ENCODE assay signal across 16 mouse cellular contexts in the genomic region with DNA sequence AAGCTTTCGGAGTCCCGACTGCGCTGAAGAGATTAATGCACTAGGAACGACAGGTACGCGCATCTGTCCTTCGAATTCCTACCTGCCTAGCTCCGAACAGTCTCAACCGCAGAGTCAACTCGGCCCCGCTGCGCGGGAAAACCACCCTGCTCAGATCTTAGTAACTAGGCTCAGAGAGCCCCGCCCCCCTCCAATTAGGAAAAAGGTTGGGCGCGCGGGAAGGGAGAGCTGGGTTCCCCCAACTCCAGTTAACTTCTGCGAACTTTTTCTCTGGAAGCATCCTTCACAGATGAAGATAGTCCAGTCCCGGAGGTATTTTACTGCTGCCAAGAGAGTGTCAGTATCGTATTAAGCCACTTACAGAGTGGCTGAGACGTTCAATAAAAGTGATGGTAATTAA. TPM values are rescaled to one million over a fixed set of nuclear protein-coding genes. Genes with fewer than 3 reads are reported as not detected.
A peak's percentile ranks its signal among the peaks of the same experiment; 100 is the strongest.
DNase-seq lines count a peak whose midpoint lies in the region; ATAC-seq and TF ChIP-seq lines count a peak whose summit lies in the region.
"Had no signal": no experiment of that assay in that cellular context is flagged by ENCODE, and none has a peak within 500 bp of the region (broad histone marks: within the 10 kb centered on the region; RNA-seq: fewer than 3 reads in every experiment).

No protein-coding gene starts in this region.

- peaks cover 100% of the 10 kb centered on the region for H3K27me3 ChIP-seq in forebrain, embryonic 13.5 days
- peaks cover 97% of the 10 kb centered on the region for H3K27me3 ChIP-seq in forebrain, embryonic 15.5 days
- H3K27me3 ChIP-seq in embryonic facial prominence, embryonic 10.5 days (replicated peaks; ENCODE audit: low read depth, poor library complexity, severe bottlenecking): peaks cover 100% of the 10 kb centered on the region
- H3K27me3 ChIP-seq in hindbrain, postnatal 0 days (ENCODE audit: insufficient read depth, low read length): peaks cover 64% of the 10 kb centered on the region
- peaks cover 83% of the 10 kb centered on the region for H3K27me3 ChIP-seq in neural tube, embryonic 13.5 days
- H3K27me3 ChIP-seq in liver, embryonic 12.5 days (replicated peaks): peaks cover 98% of the 10 kb centered on the region

- no peak for ATAC-seq in forebrain, embryonic 13.5 days
- no peak for ATAC-seq in forebrain, embryonic 15.5 days (replicated peaks)
- ATAC-seq in hindbrain, postnatal 0 days: no peak
- ATAC-seq in neural tube, embryonic 13.5 days (ENCODE audit: low read depth): no peak
- ATAC-seq in liver, embryonic 12.5 days: no peak

- H3K4me2 ChIP-seq in forebrain, embryonic 13.5 days: peak overlapping the region; percentile 6; the same call in 1 of the 2 replicates
- no peak overlapping the region for H3K4me2 ChIP-seq in forebrain, embryonic 15.5 days (replicated peaks)
- peak overlapping the region; percentile 16; the same call in 1 of the 2 replicates for H3K4me2 ChIP-seq in hindbrain, postnatal 0 days (ENCODE audit: low read depth, low read length)
- H3K4me2 ChIP-seq in neural tube, embryonic 13.5 days: peak overlapping the region; percentile 80
- no peak overlapping the region for H3K4me2 ChIP-seq in liver, embryonic 12.5 days
- H3K4me2 ChIP-seq: lung, embryonic 14.5 days had no signal

- H3K4me1 ChIP-seq in forebrain, embryonic 13.5 days: peaks cover 66% of the 10 kb centered on the region
- peaks cover 37% of the 10 kb centered on the region for H3K4me1 ChIP-seq in forebrain, embryonic 15.5 days
- H3K4me1 ChIP-seq in embryonic facial prominence, embryonic 10.5 days: peaks cover 70% of the 10 kb centered on the region
- 0 out of 2 replicates have a peak, but pooled peaks cover 6% of the 10 kb centered on the region for H3K4me1 ChIP-seq in hindbrain, postnatal 0 days (ENCODE audit: insufficient read depth, low read length)
- peaks cover 74% of the 10 kb centered on the region for H3K4me1 ChIP-seq in neural tube, embryonic 13.5 days (replicated peaks)
- H3K4me1 ChIP-seq in liver, embryonic 12.5 days: peaks cover 19% of the 10 kb centered on the region

- no peak overlapping the region for H3K4me3 ChIP-seq in forebrain, embryonic 13.5 days
- no peak overlapping the region for H3K4me3 ChIP-seq in forebrain, embryonic 15.5 days
- H3K4me3 ChIP-seq in embryonic facial prominence, embryonic 10.5 days: no peak overlapping the region; the same call in 1 of the 2 replicates
- peak overlapping the region; percentile 2; the same call in 1 of the 2 replicates for H3K4me3 ChIP-seq in hindbrain, postnatal 0 days (ENCODE audit: low read length)
- H3K4me3 ChIP-seq in neural tube, embryonic 13.5 days: peak overlapping the region; percentile 18
- H3K4me3 ChIP-seq in liver, embryonic 12.5 days: no peak overlapping the region
- H3K4me3 ChIP-seq: erythroblast, embryonic 14.5 days; myocyte had no signal

- no peaks in the 10 kb centered on the region for H3K9me3 ChIP-seq in forebrain, embryonic 13.5 days (replicated peaks)
- H3K9me3 ChIP-seq in forebrain, embryonic 15.5 days: no peaks in the 10 kb centered on the region
- no peaks in the 10 kb centered on the region for H3K9me3 ChIP-seq in embryonic facial prominence, embryonic 10.5 days
- H3K9me3 ChIP-seq in hindbrain, postnatal 0 days (ENCODE audit: low read length): no peaks in the 10 kb centered on the region
- H3K9me3 ChIP-seq in neural tube, embryonic 13.5 days: no peaks in the 10 kb centered on the region
- no peaks in the 10 kb centered on the region for H3K9me3 ChIP-seq in liver, embryonic 12.5 days (replicated peaks)

- DNase-seq in embryonic facial prominence, embryonic 10.5 days (ENCODE audit: low spot score): peak; percentile 65
- DNase-seq in hindbrain, postnatal 0 days (ENCODE audit: low spot score): peak; percentile 37
- DNase-seq in urinary bladder, postnatal 25 days (ENCODE audit: low spot score): no peak
- DNase-seq in cerebellum, adult 9-10 months: no peak
- DNase-seq: cerebellum, adult 11 months; kidney, adult 11 months; liver; lung, embryonic 14.5 days; thymus, postnatal 36 days had no signal

- no peak overlapping the region for H3K27ac ChIP-seq in forebrain, embryonic 13.5 days
- H3K27ac ChIP-seq in forebrain, embryonic 15.5 days (replicated peaks): no peak overlapping the region
- H3K27ac ChIP-seq in embryonic facial prominence, embryonic 10.5 days (replicated peaks): no peak overlapping the region
- peak overlapping the region; percentile 45 for H3K27ac ChIP-seq in hindbrain, postnatal 0 days
- peak overlapping the region; percentile 43 for H3K27ac ChIP-seq in neural tube, embryonic 13.5 days (replicated peaks)
- H3K27ac ChIP-seq in liver, embryonic 12.5 days: no peak overlapping the region
- H3K27ac ChIP-seq: stomach, postnatal 0 days had no signal

- WGBS in forebrain, embryonic 13.5 days: 0% methylated on average over 21 of the region's 21 CpGs
- under 1% methylated on average over 21 of the region's 21 CpGs for WGBS in forebrain, embryonic 15.5 days
- WGBS in embryonic facial prominence, embryonic 10.5 days: under 1% methylated on average over 21 of the region's 21 CpGs
- WGBS in hindbrain, postnatal 0 days: 2% methylated on average over 21 of the region's 21 CpGs
- 2% methylated on average over 21 of the region's 21 CpGs for WGBS in neural tube, embryonic 13.5 days
- 21% methylated on average over 21 of the region's 21 CpGs for WGBS in liver, embryonic 12.5 days (ENCODE audit: insufficient replicate concordance)

- no peak overlapping the region for H3K9ac ChIP-seq in forebrain, embryonic 13.5 days
- H3K9ac ChIP-seq in forebrain, embryonic 15.5 days (replicated peaks): no peak overlapping the region
- no peak overlapping the region for H3K9ac ChIP-seq in hindbrain, postnatal 0 days (replicated peaks; ENCODE audit: low read length)
- peak overlapping the region; percentile 26; the same call in 1 of the 2 replicates for H3K9ac ChIP-seq in neural tube, embryonic 13.5 days
- H3K9ac ChIP-seq in liver, embryonic 12.5 days: no peak overlapping the region
- H3K9ac ChIP-seq: lung, embryonic 14.5 days had no signal

- TF ChIP-seq CTCF in hindbrain, postnatal 0 days (IDR thresholded peaks at IDR 0.05; ENCODE audit: low read depth): no peak

- no peaks in the 10 kb centered on the region for H3K36me3 ChIP-seq in forebrain, embryonic 13.5 days (ENCODE audit: poor library complexity, severe bottlenecking)
- no peaks in the 10 kb centered on the region for H3K36me3 ChIP-seq in forebrain, embryonic 15.5 days
- no peaks in the 10 kb centered on the region for H3K36me3 ChIP-seq in embryonic facial prominence, embryonic 10.5 days (replicated peaks)
- H3K36me3 ChIP-seq in hindbrain, postnatal 0 days (ENCODE audit: insufficient read depth, low read length): no peaks in the 10 kb centered on the region
- no peaks in the 10 kb centered on the region for H3K36me3 ChIP-seq in neural tube, embryonic 13.5 days
- no peaks in the 10 kb centered on the region for H3K36me3 ChIP-seq in liver, embryonic 12.5 days

RNA-seq across cellular contexts. Expression of gene Gbx2, which starts 2.8 kb away (rescaled TPM):
- polyA plus RNA-seq in forebrain, embryonic 13.5 days (2015; fragmentation: Nextera tagmentation; extraction: Ambion mirVana): 18.7 and 29.4 TPM in 2 replicates
- polyA plus RNA-seq in forebrain, embryonic 15.5 days (2015; fragmentation: Nextera tagmentation; extraction: Ambion mirVana): 9.3 and 15.0 TPM in 2 replicates
- 8.7 and 11.1 TPM in 2 replicates for polyA plus RNA-seq in embryonic facial prominence, embryonic 10.5 days (2016; fragmentation: Nextera tagmentation; extraction: Ambion mirVana)
- total RNA-seq in hindbrain, postnatal 0 days (2014; rRNA removed): 22.1 and 27.7 TPM in 2 replicates
- 25.6 and 26.9 TPM in 2 replicates for polyA plus RNA-seq in hindbrain, postnatal 0 days (2015; fragmentation: Nextera tagmentation; extraction: Ambion mirVana)
- 42.7 and 44.6 TPM in 2 replicates for polyA plus RNA-seq in neural tube, embryonic 13.5 days (2015; fragmentation: Nextera tagmentation; extraction: Ambion mirVana)
- 1.7 and 2.0 TPM in 2 replicates for polyA plus RNA-seq in liver, embryonic 12.5 days (2016; fragmentation: Nextera tagmentation; extraction: Ambion mirVana)
- polyA plus RNA-seq: erythroblast, embryonic 14.5 days; myocyte; stomach, postnatal 0 days had no signal

Comparison
In these comparisons a context has a peak if more than half of its experiments do, and no peak if none do; other contexts are left out.
1. H3K4me2 ChIP-seq: peak in forebrain, embryonic 13.5 days (single experiment), hindbrain, postnatal 0 days (single experiment) and neural tube, embryonic 13.5 days (single experiment); none in forebrain, embryonic 15.5 days (single experiment) and liver, embryonic 12.5 days (single experiment).
2. H3K27ac ChIP-seq: peak in hindbrain, postnatal 0 days (single experiment) and neural tube, embryonic 13.5 days (single experiment); none in forebrain, embryonic 13.5 days (single experiment), forebrain, embryonic 15.5 days (single experiment), embryonic facial prominence, embryonic 10.5 days (single experiment) and liver, embryonic 12.5 days (single experiment).
3. H3K4me3 ChIP-seq: peak in hindbrain, postnatal 0 days (single experiment) and neural tube, embryonic 13.5 days (single experiment); none in forebrain, embryonic 13.5 days (single experiment), forebrain, embryonic 15.5 days (single experiment), embryonic facial prominence, embryonic 10.5 days (single experiment) and liver, embryonic 12.5 days (single experiment).
4. DNase-seq: peak in embryonic facial prominence, embryonic 10.5 days (single experiment) and hindbrain, postnatal 0 days (single experiment); none in urinary bladder, postnatal 25 days (single experiment) and cerebellum, adult 9-10 months (single experiment).